Mouse (Mus musculus): ENCODE results near the gene Sipa1l2. TPM values are rescaled to one million over a fixed set of nuclear protein-coding genes. Genes with fewer than 3 reads are reported as not detected.

The Sipa1l2 gene
- polyA plus RNA-seq, 1 experiment = 6.5 TPM

DNA sequence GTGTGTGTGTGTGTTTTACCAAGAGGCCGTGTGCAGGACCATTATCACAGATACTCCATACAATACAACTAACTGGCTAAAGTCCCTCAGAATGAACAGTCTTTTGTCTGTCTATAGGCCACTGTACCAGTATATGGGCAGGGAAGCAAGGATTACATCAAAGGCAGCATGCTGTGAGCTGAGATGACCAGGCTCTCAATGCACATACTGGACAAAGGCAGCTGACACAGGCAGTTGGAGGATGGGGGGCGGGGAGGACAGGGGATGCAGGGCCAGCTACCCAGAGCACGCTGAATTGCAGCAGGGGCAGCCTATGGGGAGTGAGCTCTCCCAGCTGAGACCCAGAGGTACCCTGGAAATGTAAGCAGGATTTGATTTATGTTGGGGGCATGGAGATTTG, 20.8 kb upstream of the Sipa1l2 start:
- H3K36me3 ChIP-seq (ENCODE audit: control insufficient read depth, insufficient read depth) = no peaks in the 10 kb centered on the region
- no peak overlapping the region for H3ac ChIP-seq (ENCODE audit: control insufficient read depth, insufficient read length, low read depth)
- TF ChIP-seq MYOG (IDR thresholded peaks at IDR 0.05; ENCODE audit: control insufficient read depth, extremely low read depth, insufficient read length) (no peak), USF1 (IDR thresholded peaks at IDR 0.05; ENCODE audit: low read depth) (no peak), MAX (IDR thresholded peaks at IDR 0.05) (no peak), FOSL1 (IDR thresholded peaks at IDR 0.05; ENCODE audit: insufficient read depth, low read length, poor library complexity, severe bottlenecking) (no peak), CEBPB (IDR thresholded peaks at IDR 0.05; ENCODE audit: low read depth) (no peak), CTCF (IDR thresholded peaks at IDR 0.05; ENCODE audit: control insufficient read depth, insufficient read depth, insufficient read length) (no peak), MYOD1 (IDR thresholded peaks at IDR 0.05; ENCODE audit: control insufficient read depth, insufficient read length, low read depth) (no peak)
- H3K27me3 ChIP-seq (ENCODE audit: control insufficient read depth, insufficient read depth, insufficient read length) = no peaks in the 10 kb centered on the region
- no peak overlapping the region for H3K4me3 ChIP-seq (ENCODE audit: insufficient read depth, poor library complexity, severe bottlenecking)
- H3K79me2 ChIP-seq (ENCODE audit: control insufficient read depth, insufficient read depth) = no peaks in the 10 kb centered on the region
- no peaks in the 10 kb centered on the region for H3K79me3 ChIP-seq (ENCODE audit: low read depth)

- H3K36me3 ChIP-seq (ENCODE audit: control insufficient read depth, insufficient read depth) = no peaks in the 10 kb centered on the region
- H3K27me3 ChIP-seq (ENCODE audit: control insufficient read depth, insufficient read depth, insufficient read length) = no peaks in the 10 kb centered on the region
- no peaks in the 10 kb centered on the region for H3K79me3 ChIP-seq (ENCODE audit: low read depth)
- H3K4me3 ChIP-seq (ENCODE audit: insufficient read depth, poor library complexity, severe bottlenecking) = no peak overlapping the region
- no peak overlapping the region for H3ac ChIP-seq (ENCODE audit: control insufficient read depth, insufficient read length, low read depth)
- no peaks in the 10 kb centered on the region for H3K79me2 ChIP-seq (ENCODE audit: control insufficient read depth, insufficient read depth)
- TF ChIP-seq MAX (IDR thresholded peaks at IDR 0.05) = no peak
- TF ChIP-seq MYOD1 (IDR thresholded peaks at IDR 0.05; ENCODE audit: control insufficient read depth, insufficient read length, low read depth) = no peak
- TF ChIP-seq CTCF (IDR thresholded peaks at IDR 0.05; ENCODE audit: control insufficient read depth, insufficient read depth, insufficient read length) = no peak
- TF ChIP-seq FOSL1 (IDR thresholded peaks at IDR 0.05; ENCODE audit: insufficient read depth, low read length, poor library complexity, severe bottlenecking) = no peak
- TF ChIP-seq MYOG (IDR thresholded peaks at IDR 0.05; ENCODE audit: control insufficient read depth, extremely low read depth, insufficient read length) = no peak
- no peak for TF ChIP-seq USF1 (IDR thresholded peaks at IDR 0.05; ENCODE audit: low read depth)
- TF ChIP-seq CEBPB (IDR thresholded peaks at IDR 0.05; ENCODE audit: low read depth) = no peak
Measured at GRCm38 (mm10) chr8:125586587-125586986, 17.0 kb upstream of the Sipa1l2 start.

GRCm38 (mm10) chr8:125584276-125584675, 14.7 kb upstream of the Sipa1l2 start:
- TF ChIP-seq MYOD1 (IDR thresholded peaks at IDR 0.05; ENCODE audit: control insufficient read depth, insufficient read length, low read depth) (no peak), CEBPB (IDR thresholded peaks at IDR 0.05; ENCODE audit: low read depth) (no peak), MAX (IDR thresholded peaks at IDR 0.05) (no peak), FOSL1 (IDR thresholded peaks at IDR 0.05; ENCODE audit: insufficient read depth, low read length, poor library complexity, severe bottlenecking) (no peak), MYOG (IDR thresholded peaks at IDR 0.05; ENCODE audit: control insufficient read depth, extremely low read depth, insufficient read length) (no peak), CTCF (IDR thresholded peaks at IDR 0.05; ENCODE audit: control insufficient read depth, insufficient read depth, insufficient read length) (no peak), USF1 (IDR thresholded peaks at IDR 0.05; ENCODE audit: low read depth) (no peak)
- Histone ChIP-seq H3K27me3 (ENCODE audit: control insufficient read depth, insufficient read depth, insufficient read length) (no peaks in the 10 kb centered on the region), H3K79me3 (ENCODE audit: low read depth) (no peaks in the 10 kb centered on the region), H3K79me2 (ENCODE audit: control insufficient read depth, insufficient read depth) (no peaks in the 10 kb centered on the region), H3ac (ENCODE audit: control insufficient read depth, insufficient read length, low read depth) (no peak overlapping the region), H3K4me3 (ENCODE audit: insufficient read depth, poor library complexity, severe bottlenecking) (no peak overlapping the region), H3K36me3 (ENCODE audit: control insufficient read depth, insufficient read depth) (no peaks in the 10 kb centered on the region)

DNA sequence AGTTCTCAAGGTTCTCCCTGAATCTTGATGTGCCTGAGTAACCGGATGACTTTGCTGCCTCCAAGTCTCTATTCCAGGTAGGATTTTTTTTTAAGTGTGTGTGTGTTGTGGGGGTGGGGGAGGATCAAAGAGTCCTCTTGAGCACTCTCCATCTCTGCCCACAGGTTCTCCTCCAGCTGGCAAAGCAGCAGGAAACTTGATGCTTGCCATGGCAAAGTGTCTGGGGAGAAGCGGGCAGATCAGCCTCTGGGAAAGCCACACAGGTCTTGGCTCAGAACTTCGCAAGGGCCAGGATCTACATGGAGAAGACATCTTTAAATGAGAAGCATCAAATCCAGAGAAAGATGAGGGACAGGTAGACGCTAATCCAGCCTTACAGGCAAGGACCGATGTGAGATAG, 10.8 kb upstream of the Sipa1l2 start:
- no peaks in the 10 kb centered on the region for H3K79me3 ChIP-seq (ENCODE audit: low read depth)
- no peak overlapping the region for H3ac ChIP-seq (ENCODE audit: control insufficient read depth, insufficient read length, low read depth)
- H3K36me3 ChIP-seq (ENCODE audit: control insufficient read depth, insufficient read depth) = no peaks in the 10 kb centered on the region
- no peaks in the 10 kb centered on the region for H3K27me3 ChIP-seq (ENCODE audit: control insufficient read depth, insufficient read depth, insufficient read length)
- no peak overlapping the region for H3K4me3 ChIP-seq (ENCODE audit: insufficient read depth, poor library complexity, severe bottlenecking)
- TF ChIP-seq MYOG (IDR thresholded peaks at IDR 0.05; ENCODE audit: control insufficient read depth, extremely low read depth, insufficient read length) (no peak), CEBPB (IDR thresholded peaks at IDR 0.05; ENCODE audit: low read depth) (no peak), FOSL1 (IDR thresholded peaks at IDR 0.05; ENCODE audit: insufficient read depth, low read length, poor library complexity, severe bottlenecking) (no peak), USF1 (IDR thresholded peaks at IDR 0.05; ENCODE audit: low read depth) (no peak), MAX (IDR thresholded peaks at IDR 0.05) (no peak), MYOD1 (IDR thresholded peaks at IDR 0.05; ENCODE audit: control insufficient read depth, insufficient read length, low read depth) (no peak), CTCF (IDR thresholded peaks at IDR 0.05; ENCODE audit: control insufficient read depth, insufficient read depth, insufficient read length) (no peak)
- no peaks in the 10 kb centered on the region for H3K79me2 ChIP-seq (ENCODE audit: control insufficient read depth, insufficient read depth)

- Histone ChIP-seq H3K79me3 (ENCODE audit: low read depth) (no peaks in the 10 kb centered on the region), H3K36me3 (ENCODE audit: control insufficient read depth, insufficient read depth) (no peaks in the 10 kb centered on the region), H3K79me2 (ENCODE audit: control insufficient read depth, insufficient read depth) (no peaks in the 10 kb centered on the region), H3K4me3 (ENCODE audit: insufficient read depth, poor library complexity, severe bottlenecking) (no peak overlapping the region), H3K27me3 (ENCODE audit: control insufficient read depth, insufficient read depth, insufficient read length) (no peaks in the 10 kb centered on the region), H3ac (ENCODE audit: control insufficient read depth, insufficient read length, low read depth) (no peak overlapping the region)
- TF ChIP-seq MYOD1 (IDR thresholded peaks at IDR 0.05; ENCODE audit: control insufficient read depth, insufficient read length, low read depth) = no peak
- TF ChIP-seq MYOG (IDR thresholded peaks at IDR 0.05; ENCODE audit: control insufficient read depth, extremely low read depth, insufficient read length) = no peak
- no peak for TF ChIP-seq CTCF (IDR thresholded peaks at IDR 0.05; ENCODE audit: control insufficient read depth, insufficient read depth, insufficient read length)
- no peak for TF ChIP-seq FOSL1 (IDR thresholded peaks at IDR 0.05; ENCODE audit: insufficient read depth, low read length, poor library complexity, severe bottlenecking)
- TF ChIP-seq MAX (IDR thresholded peaks at IDR 0.05) = no peak
- TF ChIP-seq CEBPB (IDR thresholded peaks at IDR 0.05; ENCODE audit: low read depth) = no peak
- TF ChIP-seq USF1 (IDR thresholded peaks at IDR 0.05; ENCODE audit: low read depth) = no peak
Measured at GRCm38 (mm10) chr8:125576127-125576526, 6.5 kb upstream of the Sipa1l2 start.

DNA sequence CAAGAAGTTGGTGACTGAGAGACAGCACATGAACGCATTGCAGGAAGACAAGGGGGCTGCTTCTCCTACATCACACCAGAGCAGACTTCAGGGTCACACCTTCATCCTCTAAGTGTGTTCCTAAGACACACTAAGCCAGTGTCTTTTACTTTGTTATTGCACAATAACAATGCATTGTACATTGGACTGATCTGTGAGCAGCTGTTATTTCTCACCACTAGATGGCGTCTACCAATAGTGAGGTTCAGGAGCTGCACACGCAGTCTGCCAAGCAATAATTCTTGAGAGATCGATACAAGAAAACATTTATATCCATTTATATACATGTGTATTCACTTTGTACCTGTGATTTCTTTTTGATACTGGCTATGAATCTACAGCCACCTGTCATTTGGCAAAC, 4.7 kb upstream of the Sipa1l2 start:
- TF ChIP-seq CTCF (IDR thresholded peaks at IDR 0.05; ENCODE audit: control insufficient read depth, insufficient read depth, insufficient read length) = peak; percentile 25
- TF ChIP-seq CEBPB (IDR thresholded peaks at IDR 0.05; ENCODE audit: low read depth) = peak; percentile 94
- no peak for TF ChIP-seq MAX (IDR thresholded peaks at IDR 0.05)
- no peaks in the 10 kb centered on the region for H3K79me3 ChIP-seq (ENCODE audit: low read depth)
- H3K4me3 ChIP-seq (ENCODE audit: insufficient read depth, poor library complexity, severe bottlenecking) = no peak overlapping the region

More for the DNA sequence above, 4.7 kb upstream of the Sipa1l2 start:
- H3ac ChIP-seq (ENCODE audit: control insufficient read depth, insufficient read length, low read depth) = no peak overlapping the region
- no peaks in the 10 kb centered on the region for H3K36me3 ChIP-seq (ENCODE audit: control insufficient read depth, insufficient read depth)
- no peaks in the 10 kb centered on the region for H3K27me3 ChIP-seq (ENCODE audit: control insufficient read depth, insufficient read depth, insufficient read length)
- H3K79me2 ChIP-seq (ENCODE audit: control insufficient read depth, insufficient read depth) = no peaks in the 10 kb centered on the region
